Mouse (Mus musculus) kidney, adult 8-10 months (tissue): ENCODE measurements around the gene Cd3g.

Source experiments
- DNase-seq, 2 experiments: peaks; one replicate each; pipeline ENCODE4 v3.0.0; 2022

The Cd3g gene

GRCm38 (mm10) chr9:44980242-44980641 is at the start of gene Cd3g:
Gene Cd3g, minus strand, starts transcription at chr9:44980431.
- no peak for DNase-seq

- DNase-seq: no peak
Observed at GRCm38 (mm10) chr9:45027376-45027775, 47.1 kb upstream of the Cd3g start.

GRCm38 (mm10) chr9:45024187-45024586 is 44.0 kb upstream of the Cd3g start:
- no peak for DNase-seq

- DNase-seq: no peak
Observed at GRCm38 (mm10) chr9:45023638-45024037, 43.4 kb upstream of the Cd3g start.

GRCm38 (mm10) chr9:45022800-45023199 is 42.6 kb upstream of the Cd3g start:
- peak; percentile 51 to 69 for DNase-seq

- DNase-seq: no peak
Observed at GRCm38 (mm10) chr9:45018031-45018430, 37.8 kb upstream of the Cd3g start.

GRCm38 (mm10) chr9:45015841-45016240 is 35.6 kb upstream of the Cd3g start:
- no peak for DNase-seq

- DNase-seq: no peak
Observed at GRCm38 (mm10) chr9:45014879-45015278, 34.6 kb upstream of the Cd3g start.

GRCm38 (mm10) chr9:45011291-45011690 is 31.1 kb upstream of the Cd3g start:
- DNase-seq: no peak

- DNase-seq: no peak
Observed at GRCm38 (mm10) chr9:45010461-45010860, 30.2 kb upstream of the Cd3g start.

GRCm38 (mm10) chr9:45009180-45010078 is 29.2 kb upstream of the Cd3g start, which contains the start of gene Cd3e:
Gene Cd3e, minus strand, starts transcription at chr9:45009627.
- no peak for DNase-seq

- no peak for DNase-seq
Observed at GRCm38 (mm10) chr9:45008342-45008741, 28.1 kb upstream of the Cd3g start.

GRCm38 (mm10) chr9:45007404-45007803 is 27.2 kb upstream of the Cd3g start:
- no peak for DNase-seq

GRCm38 (mm10) chr9:45000249-45000648 is 20.0 kb upstream of the Cd3g start:
- DNase-seq: no peak

GRCm38 (mm10) chr9:44999776-45000175 is 19.5 kb upstream of the Cd3g start:
- DNase-seq: no peak

GRCm38 (mm10) chr9:44999171-44999570 is 18.9 kb upstream of the Cd3g start:
- peak; percentile 67 to 68 for DNase-seq

GRCm38 (mm10) chr9:44998138-44998537 is 17.9 kb upstream of the Cd3g start:
- no peak for DNase-seq

GRCm38 (mm10) chr9:44996590-44996989 is 16.4 kb upstream of the Cd3g start:
- no peak for DNase-seq

- DNase-seq: no peak
Observed at GRCm38 (mm10) chr9:44994962-44995361, 14.7 kb upstream of the Cd3g start.

- no peak for DNase-seq
Observed at GRCm38 (mm10) chr9:44993268-44993667, 13.0 kb upstream of the Cd3g start.

- no peak for DNase-seq
Observed at GRCm38 (mm10) chr9:44992271-44992670, 12.0 kb upstream of the Cd3g start.

GRCm38 (mm10) chr9:44991821-44992220 is 11.6 kb upstream of the Cd3g start:
- DNase-seq: no peak

- DNase-seq: no peak
Observed at GRCm38 (mm10) chr9:44986976-44987375, 6.7 kb upstream of the Cd3g start.

- no peak for DNase-seq
Observed at GRCm38 (mm10) chr9:44986242-44986781, 6.1 kb upstream of the Cd3g start.
